Mouse (Mus musculus) olfactory bulb, adult 2 months (tissue): ENCODE measurements around the gene Trpm8. TPM values are rescaled to one million over a fixed set of nuclear protein-coding genes. Genes with fewer than 3 reads are reported as not detected.

Source experiments
- H3K27ac ChIP-seq: fragments of 200-500 bp; 2 replicates; pipeline ENCODE4 v1.5.1; 2012; ENCODE audit warnings: low read depth, low read length; ENCODE audit not compliant: insufficient read depth
- H3K4me1 ChIP-seq: fragments of 200-500 bp; 2 replicates; pipeline ENCODE4 v1.6.1; 2012; ENCODE audit warnings: low read length; ENCODE audit not compliant: control insufficient read depth, insufficient read depth
- H3K4me3 ChIP-seq: fragments of 200-500 bp; 2 replicates; pipeline ENCODE4 v1.5.1; 2012; ENCODE audit warnings: mild to moderate bottlenecking, low read depth, low read length, moderate library complexity; ENCODE audit not compliant: insufficient read depth
- CTCF ChIP-seq: fragments of 200-500 bp; IDR thresholded peaks from 2 replicates; pipeline ENCODE4 v1.5.1; 2012; ENCODE audit warnings: low read depth, mild to moderate bottlenecking, low read length, moderate library complexity; ENCODE audit not compliant: insufficient read depth
- POLR2A ChIP-seq: fragments of 200-500 bp; IDR thresholded peaks from 2 replicates; pipeline ENCODE4 v1.6.1; 2012; ENCODE audit warnings: mild to moderate bottlenecking, low read depth, low read length, moderate library complexity; ENCODE audit not compliant: insufficient read depth
- WGBS: fragments of 180-500 bp; shearing (Covaris S2); methylation state at CpG from one replicate; pipeline ENCODE4 v1.1.7; 2018; 5-methylcytosine and 5-hydroxymethylcytosine counted together
- polyA plus RNA-seq: library from polyadenylated mRNA; stranded (reverse); fragments of >200 nt; gene quantifications from 2 replicates; pipeline ENCODE4 v1.2.4, GENCODE M21; 2012; ENCODE audit warnings: low replicate concordance; ENCODE audit not compliant: missing spikeins, insufficient read depth, insufficient read length

The Trpm8 gene
- polyA plus RNA-seq, 1 experiment: not detected

DNA sequence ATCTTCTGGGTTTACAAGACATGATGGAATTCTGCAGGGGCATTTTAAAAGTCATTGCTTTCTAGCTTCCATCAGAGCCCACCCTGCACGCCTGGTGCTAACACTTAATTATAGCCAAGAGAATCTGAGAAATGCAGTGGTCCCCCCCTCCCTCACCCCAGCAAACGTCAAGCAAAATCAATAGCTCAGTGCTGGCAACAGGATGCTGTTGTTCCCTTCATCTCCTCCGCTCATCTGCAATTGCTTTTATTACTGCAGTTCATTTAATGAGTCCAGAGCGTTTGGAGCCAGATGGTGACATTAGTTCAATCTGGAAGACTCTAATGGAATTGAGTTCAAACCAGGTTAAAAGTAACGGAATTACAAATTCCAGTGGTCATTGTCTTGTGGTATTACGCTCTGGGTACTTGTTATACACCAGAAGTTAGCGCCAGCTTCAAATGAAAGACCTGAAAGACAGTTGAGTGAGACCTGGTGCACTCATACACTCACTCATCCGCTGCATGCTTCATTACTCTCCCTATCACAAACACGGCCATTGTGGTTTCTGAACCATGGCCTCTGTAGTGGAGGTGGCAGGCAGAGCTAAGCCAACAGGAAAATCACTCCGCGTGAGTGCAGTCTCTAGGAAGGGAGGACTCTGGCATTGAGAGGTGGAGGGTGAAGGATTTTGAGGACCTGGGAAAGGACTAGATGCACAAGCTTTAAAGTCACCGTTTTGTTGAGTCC, 128.8 kb downstream of the Trpm8 start:
- H3K4me3 ChIP-seq: no peak overlapping the region
- 64% methylated on average over 12 of the region's 12 CpGs for WGBS
- H3K4me1 ChIP-seq: no peaks in the 10 kb centered on the region
- TF ChIP-seq POLR2A: no peak
- no peak for TF ChIP-seq CTCF
- H3K27ac ChIP-seq: no peak overlapping the region

- 92% methylated on average over 5 of the region's 5 CpGs for WGBS
- TF ChIP-seq POLR2A (no peak), CTCF (no peak)
- H3K27ac ChIP-seq: no peak within 1 kb of the TSS
- H3K4me3 ChIP-seq: no peak within 1 kb of the TSS
- H3K4me1 ChIP-seq: no peaks in the 10 kb centered on the region
Measured at GRCm38 (mm10) chr1:88406807-88407198, 129.3 kb downstream of the Trpm8 start, which contains the start of gene Spp2. Gene Spp2, plus strand, starts transcription at chr1:88406961.

DNA sequence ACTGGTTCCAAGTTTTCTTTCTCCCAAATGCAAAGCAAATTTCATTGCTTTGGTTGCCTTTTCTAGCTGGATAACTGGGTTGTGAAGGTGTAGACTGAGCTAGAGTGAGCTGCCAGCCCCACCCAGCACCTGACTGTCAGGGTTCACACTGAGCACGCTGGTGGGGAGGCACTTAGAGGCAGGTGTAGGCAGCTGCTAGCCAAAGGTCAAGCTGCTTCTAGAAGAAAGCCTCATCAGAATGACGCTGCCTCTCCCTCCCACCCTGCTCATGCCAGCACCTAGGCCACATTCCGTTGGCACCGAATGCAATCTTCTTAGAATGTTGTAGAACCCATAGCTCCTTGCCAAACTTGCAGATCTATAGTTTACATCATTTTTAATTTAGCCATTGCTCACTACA, 130.9 kb downstream of the Trpm8 start:
- no peak for TF ChIP-seq CTCF
- TF ChIP-seq POLR2A: no peak
- no peak overlapping the region for H3K27ac ChIP-seq
- 88% methylated on average over 4 of the region's 4 CpGs for WGBS
- no peak overlapping the region for H3K4me3 ChIP-seq
- H3K4me1 ChIP-seq: peaks cover 2% of the 10 kb centered on the region

DNA sequence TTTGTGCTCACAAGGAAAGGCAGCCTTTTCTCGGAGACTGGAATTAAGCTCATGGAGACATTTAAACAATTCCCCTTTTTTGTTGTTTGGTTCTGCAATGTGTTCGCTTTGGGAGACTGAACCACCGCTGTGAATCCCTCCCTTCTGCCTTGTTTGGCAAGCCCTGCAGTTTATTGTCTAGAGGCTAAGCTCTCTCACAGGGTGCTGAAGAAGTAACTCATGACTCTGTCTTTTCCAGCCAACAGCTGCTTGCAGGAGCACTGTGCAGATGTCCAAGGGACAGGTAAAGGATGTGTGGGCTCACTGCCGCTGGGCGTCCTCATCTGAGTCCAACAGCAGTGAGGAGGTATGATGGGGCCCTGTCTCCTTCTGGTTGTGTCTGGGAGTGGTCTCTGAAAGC, 134.6 kb downstream of the Trpm8 start:
- no peak for TF ChIP-seq CTCF
- no peak for TF ChIP-seq POLR2A
- no peak overlapping the region for H3K4me3 ChIP-seq
- H3K4me1 ChIP-seq: peaks cover 2% of the 10 kb centered on the region
- H3K27ac ChIP-seq: no peak overlapping the region
- 29% methylated on average over 5 of the region's 5 CpGs for WGBS

DNA sequence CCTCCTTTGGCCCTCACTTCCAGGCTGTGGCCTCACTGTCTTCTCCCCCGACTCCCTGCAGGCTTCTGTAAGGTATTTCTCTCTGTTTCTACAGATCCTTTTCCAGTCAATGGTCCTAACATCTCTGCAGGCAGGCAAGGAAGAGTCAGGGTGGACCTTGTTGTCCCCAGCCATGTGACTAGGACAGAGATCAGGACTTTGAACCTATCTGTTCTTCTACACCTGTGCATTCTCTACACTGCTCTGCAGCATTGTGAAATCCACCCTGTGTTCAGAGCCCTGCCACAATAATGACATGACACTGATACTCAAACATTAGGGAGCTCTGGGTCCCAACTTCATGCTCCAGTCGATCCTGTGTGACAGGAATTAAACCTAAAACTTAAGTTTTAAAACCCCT, 141.5 kb downstream of the Trpm8 start:
- TF ChIP-seq CTCF: no peak
- TF ChIP-seq POLR2A: no peak
- 88% methylated on average over 2 of the region's 2 CpGs for WGBS
- no peak overlapping the region for H3K27ac ChIP-seq
- no peak overlapping the region for H3K4me3 ChIP-seq
- no peaks in the 10 kb centered on the region for H3K4me1 ChIP-seq

DNA sequence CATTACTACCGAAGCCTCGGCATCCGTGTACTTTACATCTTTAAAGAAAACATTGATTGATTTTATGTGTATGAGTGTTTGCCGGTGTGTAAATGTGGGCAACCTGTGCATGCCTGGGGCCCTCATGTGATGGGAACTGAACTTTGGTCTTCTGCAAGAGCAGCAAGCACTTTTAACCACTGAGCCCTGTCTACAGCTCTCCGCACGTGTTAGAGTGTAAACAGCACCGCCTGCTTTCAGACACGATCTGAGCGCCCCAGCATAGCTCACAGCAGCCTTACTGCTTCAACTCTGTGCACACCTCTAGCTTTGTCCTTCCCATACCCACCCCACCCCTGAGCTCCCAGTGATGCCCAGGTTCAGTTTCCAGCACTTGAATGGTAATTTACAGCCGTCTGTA, 144.6 kb downstream of the Trpm8 start:
- Histone ChIP-seq H3K4me1 (no peaks in the 10 kb centered on the region), H3K4me3 (no peak overlapping the region), H3K27ac (no peak overlapping the region)
- no peak for TF ChIP-seq POLR2A
- no peak for TF ChIP-seq CTCF
- 87% methylated on average over 10 of the region's 10 CpGs for WGBS

DNA sequence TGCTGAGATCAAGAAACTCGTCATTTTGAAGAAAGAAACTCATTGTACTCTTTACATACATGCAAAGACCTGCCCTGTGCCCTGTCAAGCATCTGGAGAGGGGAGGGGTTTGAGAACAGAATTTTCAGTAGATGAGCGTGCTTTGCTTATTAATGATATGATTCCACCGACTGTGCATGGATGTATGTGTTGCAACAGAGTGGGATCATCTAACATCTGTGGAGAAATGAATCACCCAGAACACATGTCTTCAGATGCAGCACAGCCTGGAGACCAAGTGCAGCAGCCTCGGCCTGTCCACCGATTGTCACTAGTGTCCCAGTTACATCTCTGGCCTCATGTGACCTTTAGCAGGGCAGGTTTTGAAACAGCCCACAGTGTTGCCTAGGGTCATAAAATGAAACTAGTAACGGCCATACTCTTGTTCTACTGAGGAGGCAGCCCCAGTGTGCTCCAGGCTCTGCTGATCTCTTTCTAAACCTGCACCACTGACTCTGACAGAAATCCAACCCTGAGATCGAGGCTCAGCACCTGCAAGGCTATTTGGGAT, 145.5 kb downstream of the Trpm8 start:
- Histone ChIP-seq H3K4me3 (no peak overlapping the region), H3K4me1 (no peaks in the 10 kb centered on the region), H3K27ac (no peak overlapping the region)
- 67% methylated on average over 7 of the region's 7 CpGs for WGBS
- TF ChIP-seq POLR2A (no peak), CTCF (no peak)

GRCm38 (mm10) chr1:88424602-88425252, 147.3 kb downstream of the Trpm8 start:
- Histone ChIP-seq H3K27ac (no peak overlapping the region), H3K4me1 (no peaks in the 10 kb centered on the region), H3K4me3 (no peak overlapping the region)
- 27% methylated on average over 8 of the region's 8 CpGs for WGBS
- TF ChIP-seq CTCF: peak; percentile 46; the same call in 1 of the 2 replicates
- TF ChIP-seq POLR2A: no peak

DNA sequence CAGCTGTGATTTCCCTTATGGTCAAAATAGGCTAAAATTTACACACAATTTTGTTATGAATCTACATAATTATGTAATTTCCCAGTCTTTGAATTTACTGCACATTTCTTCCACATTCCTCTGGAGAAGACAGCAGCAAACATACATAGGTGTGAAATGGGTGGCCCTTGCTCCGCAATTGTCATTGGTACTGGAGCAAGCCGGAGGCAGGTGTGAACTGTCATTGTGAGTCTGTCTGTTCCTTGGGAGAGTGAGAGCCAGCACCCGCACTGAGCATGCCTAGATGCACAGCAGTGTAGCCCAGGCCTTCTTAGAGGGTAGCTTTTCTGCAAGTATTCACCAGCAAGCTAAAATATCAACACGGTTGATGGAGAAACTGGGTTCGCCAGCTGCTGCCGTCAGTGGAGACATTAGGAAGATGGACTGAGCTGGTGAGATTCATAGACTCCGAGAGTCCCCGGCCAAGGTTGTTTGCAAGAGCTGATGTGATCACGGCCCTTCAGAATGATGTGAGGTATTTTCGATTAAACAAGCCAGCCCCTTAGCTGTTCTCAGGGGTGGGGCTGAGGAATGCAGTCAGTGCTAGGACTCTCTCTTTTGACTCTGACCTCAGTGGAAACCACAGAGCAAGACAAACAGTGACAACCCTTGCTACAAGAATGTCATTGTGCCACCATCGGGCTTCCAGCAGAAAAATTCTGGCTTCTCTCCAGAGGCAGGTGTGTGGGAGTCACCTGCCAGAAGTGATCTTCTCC, 150.7 kb downstream of the Trpm8 start:
- WGBS: 89% methylated on average over 11 of the region's 11 CpGs
- Histone ChIP-seq H3K4me3 (no peak overlapping the region), H3K27ac (no peak overlapping the region), H3K4me1 (no peaks in the 10 kb centered on the region)
- TF ChIP-seq CTCF: no peak
- no peak for TF ChIP-seq POLR2A
